Mouse (Mus musculus): Measurements from ENCODE around the gene 2210011C24Rik. TPM values are rescaled to one million over a fixed set of nuclear protein-coding genes. Genes with fewer than 3 reads are reported as not detected.
A peak's percentile ranks its signal among the peaks of the same experiment; 100 is the strongest.

The 2210011C24Rik gene
- polyA plus RNA-seq, 1 experiment, result 6.1 TPM

DNA sequence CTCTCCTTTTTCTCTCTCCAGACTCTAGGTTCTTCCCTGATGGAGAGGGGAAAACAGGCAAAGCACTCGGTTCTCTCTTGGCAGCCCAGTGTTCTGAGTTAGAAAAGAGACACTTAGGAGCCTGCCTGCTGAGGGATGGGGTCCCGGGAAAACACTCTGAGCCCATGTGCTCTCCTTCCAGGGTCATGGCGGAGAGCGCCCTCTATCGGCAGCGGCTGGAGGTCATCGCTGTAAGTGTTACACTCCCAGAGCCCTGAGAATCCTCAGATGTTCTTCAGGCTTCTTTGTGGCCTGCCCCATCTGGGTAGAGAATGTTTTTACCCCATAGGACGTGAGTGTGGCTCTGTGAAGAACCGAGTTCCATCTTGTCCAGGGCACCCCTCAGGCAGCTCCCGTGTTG is 12.2 kb upstream of the 2210011C24Rik start:
- H3K27me3 ChIP-seq (ENCODE audit: control insufficient read depth, insufficient read depth, insufficient read length), result no peaks in the 10 kb centered on the region
- H3K79me2 ChIP-seq (ENCODE audit: control insufficient read depth, insufficient read depth), result no peaks in the 10 kb centered on the region
- H3K4me2 ChIP-seq (ENCODE audit: low read depth), result peak overlapping the region; percentile 65
- no peaks in the 10 kb centered on the region for H3K36me3 ChIP-seq (ENCODE audit: control insufficient read depth, insufficient read depth)
- no peak overlapping the region for H3K4me3 ChIP-seq
- no peak overlapping the region for H3ac ChIP-seq (ENCODE audit: control insufficient read depth, insufficient read length)
- no peak for TF ChIP-seq SRF (IDR thresholded peaks at IDR 0.05; ENCODE audit: control insufficient read depth, insufficient read length, low read depth)
- TF ChIP-seq MYOG (IDR thresholded peaks at IDR 0.05; ENCODE audit: control insufficient read depth in 1 of 3, insufficient read depth in 1 of 3, insufficient read length in 2 of 3, low read depth in 2 of 3), result peak in 1 of 3 experiments; percentile 27

DNA sequence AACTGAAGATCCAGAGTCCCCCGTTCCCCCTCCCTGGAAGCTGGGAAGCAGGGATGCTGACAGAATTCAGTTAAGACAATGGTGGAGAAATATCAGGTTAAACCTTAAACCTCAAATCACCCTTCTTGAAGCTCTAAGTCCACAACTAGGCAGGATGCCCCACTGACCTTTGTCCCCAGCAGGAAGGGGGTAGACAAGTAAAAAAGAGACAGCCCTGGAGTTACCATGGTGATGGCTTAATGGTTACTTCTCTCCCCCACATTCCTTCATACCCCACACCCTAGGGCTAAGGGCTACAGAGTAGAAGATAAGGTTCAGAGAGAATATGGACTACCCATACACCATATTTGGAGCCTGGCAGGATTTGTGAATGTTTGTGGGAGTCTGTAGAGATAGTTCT is 11.7 kb upstream of the 2210011C24Rik start:
- Histone ChIP-seq H3ac (ENCODE audit: control insufficient read depth, insufficient read length) (no peak overlapping the region), H3K36me3 (ENCODE audit: control insufficient read depth, insufficient read depth) (no peaks in the 10 kb centered on the region), H3K4me3 (no peak overlapping the region), H3K27me3 (ENCODE audit: control insufficient read depth, insufficient read depth, insufficient read length) (no peaks in the 10 kb centered on the region), H3K4me2 (ENCODE audit: low read depth) (peak overlapping the region; percentile 65), H3K79me2 (ENCODE audit: control insufficient read depth, insufficient read depth) (no peaks in the 10 kb centered on the region)
- TF ChIP-seq E2F4 (IDR thresholded peaks at IDR 0.05; ENCODE audit: insufficient read depth) (no peak), USF1 (IDR thresholded peaks at IDR 0.05; ENCODE audit: low read depth) (no peak), MAX (IDR thresholded peaks at IDR 0.05; ENCODE audit: low read depth) (no peak), POLR2AphosphoS2 (IDR thresholded peaks at IDR 0.05; ENCODE audit: insufficient read length, low read depth) (no peak)

DNA sequence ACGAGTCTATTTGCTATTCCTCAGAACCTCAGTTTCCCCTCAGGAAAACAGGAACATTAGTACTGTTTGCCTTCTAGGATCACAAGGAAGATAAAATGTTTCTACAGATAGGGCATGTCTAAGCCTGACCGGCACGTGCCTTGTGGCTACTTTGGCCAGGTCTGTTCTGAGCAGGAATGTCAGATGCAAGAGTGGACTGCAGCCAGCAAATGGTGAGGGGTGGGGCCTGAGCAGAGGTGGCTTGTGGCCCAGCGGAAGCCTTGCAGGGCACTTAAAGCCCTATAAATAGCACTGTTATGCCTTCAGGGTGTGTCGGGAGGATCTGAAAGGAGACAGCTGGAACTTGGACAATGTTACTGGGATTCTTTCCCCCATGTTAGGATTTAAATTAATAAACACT is 11.1 kb upstream of the 2210011C24Rik start:
- H3K79me2 ChIP-seq (ENCODE audit: control insufficient read depth, insufficient read depth), result no peaks in the 10 kb centered on the region
- no peaks in the 10 kb centered on the region for H3K27me3 ChIP-seq (ENCODE audit: control insufficient read depth, insufficient read depth, insufficient read length)
- H3K4me2 ChIP-seq (ENCODE audit: low read depth), result peak overlapping the region; percentile 65
- no peak overlapping the region for H3ac ChIP-seq (ENCODE audit: control insufficient read depth, insufficient read length)
- no peaks in the 10 kb centered on the region for H3K36me3 ChIP-seq (ENCODE audit: control insufficient read depth, insufficient read depth)
- TF ChIP-seq TCF3 (IDR thresholded peaks at IDR 0.05; ENCODE audit: insufficient read length, low read depth) (no peak), REST (IDR thresholded peaks at IDR 0.05; ENCODE audit: insufficient read depth, insufficient read length) (no peak), E2F4 (IDR thresholded peaks at IDR 0.05; ENCODE audit: insufficient read depth) (no peak), TCF12 (IDR thresholded peaks at IDR 0.05; ENCODE audit: insufficient read depth, poor library complexity, severe bottlenecking) (peak; percentile 15), MYOD1 (IDR thresholded peaks at IDR 0.05; ENCODE audit: control insufficient read depth in 1 of 3, insufficient read length in 2 of 3, low read depth in 2 of 3) (peak in 2 of 3 experiments; percentile 41 to 70), POLR2AphosphoS2 (IDR thresholded peaks at IDR 0.05; ENCODE audit: insufficient read length, low read depth) (no peak), SRF (IDR thresholded peaks at IDR 0.05; ENCODE audit: control insufficient read depth, insufficient read length, low read depth) (peak; percentile 24), USF1 (IDR thresholded peaks at IDR 0.05; ENCODE audit: low read depth) (peak; percentile 50), MYOG (IDR thresholded peaks at IDR 0.05; ENCODE audit: control insufficient read depth in 1 of 3, insufficient read depth in 1 of 3, insufficient read length in 2 of 3, low read depth in 2 of 3) (peak; percentile 48 to 85 (median 70))
- H3K4me3 ChIP-seq, result no peak overlapping the region

DNA sequence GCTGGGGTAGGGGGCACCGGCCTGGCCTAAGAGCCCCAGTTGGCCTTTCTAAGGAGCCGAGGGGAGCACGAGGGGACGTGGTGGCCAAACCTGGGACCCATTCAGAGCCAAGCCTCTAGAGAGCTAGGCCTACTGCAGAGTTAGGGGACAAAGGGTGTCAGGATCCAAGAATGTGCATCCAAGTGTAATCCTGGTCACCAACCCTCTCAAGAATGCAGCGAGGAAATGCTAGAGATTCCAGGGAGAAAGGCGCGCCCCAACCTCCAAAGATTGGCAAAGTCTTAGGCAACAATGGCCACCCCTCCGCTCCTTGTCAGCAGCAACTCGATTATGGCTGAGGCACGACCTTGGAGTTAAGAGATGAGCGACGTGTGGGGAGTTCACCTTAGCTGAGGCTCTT is 9.6 kb upstream of the 2210011C24Rik start:
- no peaks in the 10 kb centered on the region for H3K36me3 ChIP-seq (ENCODE audit: control insufficient read depth, insufficient read depth)
- TF ChIP-seq SRF (IDR thresholded peaks at IDR 0.05; ENCODE audit: control insufficient read depth, insufficient read length, low read depth) (no peak), POLR2A (IDR thresholded peaks at IDR 0.05; ENCODE audit: insufficient read length, low read depth) (no peak), CEBPB (IDR thresholded peaks at IDR 0.05; ENCODE audit: insufficient read depth, poor library complexity, severe bottlenecking) (peak; percentile 23; the same call in 1 of the 2 replicates), MYOG (IDR thresholded peaks at IDR 0.05; ENCODE audit: control insufficient read depth in 1 of 3, insufficient read depth in 1 of 3, insufficient read length in 2 of 3, low read depth in 2 of 3) (peak in 1 of 3 experiments; percentile 47)
- no peak overlapping the region for H3ac ChIP-seq (ENCODE audit: control insufficient read depth, insufficient read length)
- H3K4me3 ChIP-seq, result no peak overlapping the region
- H3K27me3 ChIP-seq (ENCODE audit: control insufficient read depth, insufficient read depth, insufficient read length), result no peaks in the 10 kb centered on the region
- peak overlapping the region; percentile 65 for H3K4me2 ChIP-seq (ENCODE audit: low read depth)
- H3K79me2 ChIP-seq (ENCODE audit: control insufficient read depth, insufficient read depth), result no peaks in the 10 kb centered on the region

DNA sequence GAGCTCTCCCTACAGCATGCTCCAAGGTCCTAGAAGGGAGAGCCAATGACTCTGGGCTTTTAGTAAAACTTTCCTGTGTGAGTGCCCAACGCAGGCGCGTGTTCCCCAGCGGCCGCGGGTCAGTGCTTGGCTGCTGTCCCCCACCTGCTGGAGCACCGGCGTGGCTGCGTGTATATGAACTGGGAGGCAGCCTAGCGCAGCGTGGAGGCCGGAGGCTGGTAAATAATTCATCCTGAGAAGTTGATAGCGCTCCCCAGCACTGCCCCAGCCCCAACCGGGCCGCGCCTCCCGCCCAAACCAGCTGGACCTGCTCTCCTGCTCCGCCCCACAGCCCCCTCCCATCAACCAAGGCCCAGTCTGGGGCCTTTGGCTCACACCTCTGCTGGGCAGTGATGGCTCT is 9.1 kb upstream of the 2210011C24Rik start, which contains the start of gene Palm3:
TSS of gene Palm3 (plus strand) at position 376 of the 400 bp plus-strand sequence.
- Histone ChIP-seq H3K27me3 (ENCODE audit: control insufficient read depth, insufficient read depth, insufficient read length) (no peaks in the 10 kb centered on the region), H3K79me2 (ENCODE audit: control insufficient read depth, insufficient read depth) (no peaks in the 10 kb centered on the region), H3ac (ENCODE audit: control insufficient read depth, insufficient read length) (no peak within 1 kb of the TSS), H3K36me3 (ENCODE audit: control insufficient read depth, insufficient read depth) (no peaks in the 10 kb centered on the region), H3K4me2 (ENCODE audit: low read depth) (peak within 1 kb of the TSS; percentile 65), H3K4me3 (no peak within 1 kb of the TSS)
- TF ChIP-seq MAX (IDR thresholded peaks at IDR 0.05; ENCODE audit: low read depth) (no peak), CEBPB (IDR thresholded peaks at IDR 0.05; ENCODE audit: insufficient read depth, poor library complexity, severe bottlenecking) (no peak), MYOD1 (IDR thresholded peaks at IDR 0.05; ENCODE audit: control insufficient read depth in 1 of 3, insufficient read length in 2 of 3, low read depth in 2 of 3) (peak in 1 of 3 experiments; percentile 2), REST (IDR thresholded peaks at IDR 0.05; ENCODE audit: insufficient read depth, insufficient read length) (no peak), MYOG (IDR thresholded peaks at IDR 0.05; ENCODE audit: control insufficient read depth in 1 of 3, insufficient read depth in 1 of 3, insufficient read length in 2 of 3, low read depth in 2 of 3) (peak in 1 of 3 experiments; percentile 41), USF1 (IDR thresholded peaks at IDR 0.05; ENCODE audit: low read depth) (no peak), TCF12 (IDR thresholded peaks at IDR 0.05; ENCODE audit: insufficient read depth, poor library complexity, severe bottlenecking) (no peak), E2F4 (IDR thresholded peaks at IDR 0.05; ENCODE audit: insufficient read depth) (no peak)
